Mouse (Mus musculus) ES-Bruce4 (cell line): Measurements from ENCODE around the gene Slc15a1. TPM values are rescaled to one million over a fixed set of nuclear protein-coding genes. Genes with fewer than 3 reads are reported as not detected.
"Not testable (repeated sequence)": the region's sequence is repeated elsewhere in the genome, so short reads cannot be mapped to it uniquely, and the experiment has no call there.

ENCODE experiments used
- H3K27ac ChIP-seq: 2 replicates; pipeline ENCODE4 v1.5.1; 2012; ENCODE audit warnings: low read length, inconsistent platforms; ENCODE audit not compliant: insufficient read depth
- H3K27me3 ChIP-seq: 2 replicates; pipeline ENCODE4 v1.6.1; 2012; ENCODE audit warnings: mild to moderate bottlenecking, low read length, inconsistent platforms; ENCODE audit not compliant: control insufficient read depth, poor library complexity, insufficient read depth, severe bottlenecking
- H3K36me3 ChIP-seq: 2 replicates; pipeline ENCODE4 v1.6.1; 2012; ENCODE audit warnings: inconsistent platforms, mild to moderate bottlenecking, low read length, moderate library complexity; ENCODE audit not compliant: control insufficient read depth, poor library complexity, insufficient read depth, severe bottlenecking
- H3K4me1 ChIP-seq: one replicate; pipeline ENCODE4 v1.8.1; 2011; ENCODE audit warnings: low read length; ENCODE audit not compliant: control insufficient read depth, insufficient read depth
- H3K4me3 ChIP-seq: 2 replicates; pipeline ENCODE4 v1.5.1; 2011; ENCODE audit warnings: low read depth, mild to moderate bottlenecking, low read length
- H3K9ac ChIP-seq: 2 replicates; pipeline ENCODE4 v1.6.1; 2012; ENCODE audit warnings: low read depth, mild to moderate bottlenecking, inconsistent platforms; ENCODE audit not compliant: poor library complexity, severe bottlenecking
- H3K9me3 ChIP-seq: replicated peaks from 2 replicates; pipeline ENCODE4 v1.6.1; 2012; ENCODE audit warnings: mild to moderate bottlenecking, low read length, inconsistent platforms; ENCODE audit not compliant: control insufficient read depth, poor library complexity, insufficient read depth, severe bottlenecking
- CTCF ChIP-seq: IDR thresholded peaks from one replicate; pipeline ENCODE4 v1.8.1; 2011; ENCODE audit warnings: low read depth, low read length
- EP300 ChIP-seq: IDR thresholded peaks from 2 replicates; pipeline ENCODE4 v1.6.1; 2011; ENCODE audit warnings: low read depth, low read length; ENCODE audit not compliant: insufficient read depth
- POLR2A ChIP-seq: IDR thresholded peaks from one replicate; pipeline ENCODE4 v1.8.1; 2011; ENCODE audit warnings: low read length; ENCODE audit not compliant: insufficient read depth
- polyA plus RNA-seq: library from polyadenylated mRNA; stranded (reverse); fragments of >200 nt; gene quantifications from 2 replicates; pipeline ENCODE4 v1.2.4, GENCODE M21; 2011; ENCODE audit warnings: low read depth; ENCODE audit not compliant: missing spikeins, insufficient read depth, insufficient read length

Gene Slc15a1
- polyA plus RNA-seq, 1 experiment, result 1.5 TPM

- Histone ChIP-seq H3K9ac (no peak overlapping the region), H3K4me1 (peaks cover 2% of the 10 kb centered on the region), H3K9me3 (no peaks in the 10 kb centered on the region), H3K4me3 (no peak overlapping the region), H3K27me3 (no peaks in the 10 kb centered on the region), H3K27ac (no peak overlapping the region), H3K36me3 (no peaks in the 10 kb centered on the region)
- no peak for TF ChIP-seq POLR2A
- TF ChIP-seq CTCF, result no peak
- no peak for TF ChIP-seq EP300
These were observed 82.2 kb downstream of the Slc15a1 start for GRCm38 (mm10) chr14:121422664-121423340.

GRCm38 (mm10) chr14:121422000-121422399 is 83.1 kb downstream of the Slc15a1 start:
- Histone ChIP-seq H3K9ac (no peak overlapping the region), H3K27ac (no peak overlapping the region), H3K4me1 (peaks cover 2% of the 10 kb centered on the region), H3K9me3 (no peaks in the 10 kb centered on the region), H3K27me3 (no peaks in the 10 kb centered on the region), H3K4me3 (no peak overlapping the region), H3K36me3 (no peaks in the 10 kb centered on the region)
- TF ChIP-seq CTCF (no peak), EP300 (no peak), POLR2A (no peak)

- no peak overlapping the region for H3K9ac ChIP-seq
- H3K4me3 ChIP-seq, result no peak overlapping the region
- H3K4me1 ChIP-seq, result no peaks in the 10 kb centered on the region
- TF ChIP-seq EP300 (no peak), CTCF (no peak), POLR2A (no peak)
- no peaks in the 10 kb centered on the region for H3K36me3 ChIP-seq
- H3K27ac ChIP-seq, result no peak overlapping the region
- no peaks in the 10 kb centered on the region for H3K9me3 ChIP-seq
- no peaks in the 10 kb centered on the region for H3K27me3 ChIP-seq
These were observed 87.5 kb downstream of the Slc15a1 start for GRCm38 (mm10) chr14:121417594-121417993.

GRCm38 (mm10) chr14:121416626-121417319 is 88.3 kb downstream of the Slc15a1 start:
- H3K36me3 ChIP-seq, result no peaks in the 10 kb centered on the region
- TF ChIP-seq CTCF, result no peak
- no peak for TF ChIP-seq POLR2A
- no peak for TF ChIP-seq EP300
- H3K4me1 ChIP-seq, result no peaks in the 10 kb centered on the region
- no peak overlapping the region for H3K9ac ChIP-seq
- H3K27me3 ChIP-seq, result no peaks in the 10 kb centered on the region
- no peak overlapping the region for H3K27ac ChIP-seq
- no peaks in the 10 kb centered on the region for H3K9me3 ChIP-seq
- H3K4me3 ChIP-seq, result no peak overlapping the region

DNA sequence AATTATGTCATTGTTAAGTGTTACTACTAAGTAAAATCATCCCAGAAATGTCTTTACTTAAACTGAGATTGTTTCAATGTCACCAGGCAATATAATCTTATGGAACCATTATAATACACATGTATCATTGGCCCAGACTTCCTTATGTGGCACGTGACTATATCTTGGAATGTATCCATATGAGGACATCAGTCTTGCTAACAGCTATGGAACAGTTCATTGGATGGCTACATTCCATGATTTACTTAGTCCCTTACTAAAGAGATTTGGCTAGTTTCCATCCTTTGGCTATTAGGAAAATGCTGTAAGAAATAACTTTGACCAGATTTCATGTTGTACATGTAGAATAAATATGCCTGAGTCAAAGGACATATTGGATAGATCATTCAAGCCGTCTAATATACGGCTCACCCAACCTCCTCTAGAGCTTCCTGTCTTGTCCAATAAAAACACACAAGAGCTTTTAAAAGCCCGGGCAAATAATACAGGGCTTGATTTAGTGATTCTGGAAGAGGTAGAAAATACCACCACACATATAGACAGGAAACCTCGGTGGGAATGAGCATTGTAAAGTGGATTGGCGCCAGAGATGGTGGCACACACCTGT is 90.3 kb downstream of the Slc15a1 start:
- Histone ChIP-seq H3K4me1 (no peaks in the 10 kb centered on the region), H3K27me3 (no peaks in the 10 kb centered on the region), H3K27ac (no peak overlapping the region), H3K9me3 (no peaks in the 10 kb centered on the region), H3K4me3 (no peak overlapping the region), H3K36me3 (no peaks in the 10 kb centered on the region), H3K9ac (no peak overlapping the region)
- TF ChIP-seq CTCF, result no peak
- no peak for TF ChIP-seq EP300
- TF ChIP-seq POLR2A, result no peak

GRCm38 (mm10) chr14:121413726-121414125 is 91.3 kb downstream of the Slc15a1 start:
- H3K36me3 ChIP-seq, H3K9ac ChIP-seq, H3K9me3 ChIP-seq, H3K27ac ChIP-seq, H3K4me1 ChIP-seq, H3K4me3 ChIP-seq, H3K27me3 ChIP-seq: not testable (repeated sequence)

Other genes with a start within 250 kb of the Slc15a1 start
- gene Stk24, start 125.2 kb downstream of the Slc15a1 start, polyA plus RNA-seq, result 95.4 and 135 TPM in 2 replicates